Mouse (Mus musculus) spleen, postnatal 10 days (tissue): ENCODE data around the gene Cpne2.

ENCODE experiments used
- DNase-seq, 2 experiments: peaks; one replicate each; pipeline ENCODE4 v3.0.0; 2021 to 2022; ENCODE audit warnings: low spot score in 2 of 2

Cpne2 gene

GRCm38 (mm10) chr8:94581820-94582483 lies 49.2 kb downstream of the Cpne2 start:
- DNase-seq, result no peak

- DNase-seq, result no peak
Measured at GRCm38 (mm10) chr8:94582569-94582968, 49.8 kb downstream of the Cpne2 start.

DNA sequence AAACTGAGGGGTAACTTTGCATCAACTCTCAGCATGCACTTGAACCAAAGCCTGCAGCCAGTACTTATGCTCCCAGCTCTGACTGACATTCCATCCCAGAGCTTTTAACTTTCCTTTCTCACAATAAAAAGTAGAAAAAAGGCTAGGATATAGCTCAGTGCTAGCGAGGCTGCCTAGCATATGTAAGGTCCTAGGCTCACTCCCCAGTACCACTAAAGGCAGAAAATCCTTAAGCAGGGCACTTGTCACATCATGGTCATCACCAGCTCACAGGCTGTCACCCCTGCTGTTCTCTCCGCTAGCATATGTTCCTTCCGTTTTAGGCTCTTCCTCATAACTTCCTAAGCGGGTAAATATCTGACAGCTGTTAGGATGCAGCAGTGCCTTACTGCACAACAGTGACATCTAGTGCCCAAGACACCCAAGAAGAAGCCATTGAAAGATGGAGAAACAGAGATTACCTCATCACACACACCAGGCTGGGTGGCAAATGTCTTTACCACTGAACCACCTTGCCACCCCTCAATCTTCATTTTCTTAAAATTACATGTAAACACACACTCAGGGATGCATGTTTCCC lies 51.5 kb downstream of the Cpne2 start:
- peak in 1 of 2 experiments; percentile 48 for DNase-seq

DNA sequence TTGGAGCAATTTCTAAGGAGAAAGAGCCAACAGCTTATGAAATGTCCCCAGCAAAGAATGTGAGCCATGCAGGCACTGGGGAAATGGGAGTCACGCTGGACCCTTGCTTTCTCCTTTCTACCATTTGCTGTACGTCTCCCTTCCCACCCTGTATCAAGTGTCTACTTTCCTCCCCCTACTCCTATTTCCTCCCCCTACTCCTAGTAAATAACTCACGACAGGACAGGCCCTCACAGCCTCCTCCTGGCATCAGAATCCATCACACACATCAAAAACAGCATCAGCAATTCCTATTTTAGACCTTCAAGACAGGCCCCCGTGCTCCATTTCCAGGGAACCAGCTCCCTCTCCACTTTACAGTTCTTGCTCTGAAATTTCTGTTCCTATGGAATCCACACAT lies 58.9 kb downstream of the Cpne2 start:
- no peak for DNase-seq

- no peak for DNase-seq
Measured at GRCm38 (mm10) chr8:94594211-94594610, 61.4 kb downstream of the Cpne2 start.

DNA sequence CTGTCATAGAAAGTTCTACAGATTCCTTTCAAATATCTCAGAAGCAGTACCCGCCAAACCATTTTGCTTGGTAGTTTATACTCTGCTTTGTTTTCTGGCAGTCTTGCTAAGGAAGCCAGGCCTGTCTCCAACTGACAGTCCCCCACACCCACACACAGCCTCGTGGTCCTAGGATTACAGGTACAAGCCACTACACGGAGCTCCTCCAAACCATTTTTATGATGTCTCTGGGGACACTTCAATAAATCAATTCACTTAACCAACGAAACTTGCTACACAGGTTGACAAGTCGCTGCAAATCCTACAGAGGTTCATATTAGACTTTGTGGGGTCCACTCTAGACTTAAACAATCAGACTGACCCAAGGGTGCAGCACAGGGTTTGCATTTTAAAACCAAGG lies 67.7 kb downstream of the Cpne2 start:
- no peak for DNase-seq

GRCm38 (mm10) chr8:94601034-94601606 lies 68.3 kb downstream of the Cpne2 start:
- peak in 1 of 2 experiments; percentile 59 for DNase-seq

- peak; percentile 98 to 99 for DNase-seq
Measured at GRCm38 (mm10) chr8:94601607-94602385, 69.0 kb downstream of the Cpne2 start, which contains the start of the genes Rspry1 and Fam192a. Gene Rspry1 (plus strand): TSS chr8:94601937. Gene Fam192a (minus strand): TSS chr8:94601997.

DNA sequence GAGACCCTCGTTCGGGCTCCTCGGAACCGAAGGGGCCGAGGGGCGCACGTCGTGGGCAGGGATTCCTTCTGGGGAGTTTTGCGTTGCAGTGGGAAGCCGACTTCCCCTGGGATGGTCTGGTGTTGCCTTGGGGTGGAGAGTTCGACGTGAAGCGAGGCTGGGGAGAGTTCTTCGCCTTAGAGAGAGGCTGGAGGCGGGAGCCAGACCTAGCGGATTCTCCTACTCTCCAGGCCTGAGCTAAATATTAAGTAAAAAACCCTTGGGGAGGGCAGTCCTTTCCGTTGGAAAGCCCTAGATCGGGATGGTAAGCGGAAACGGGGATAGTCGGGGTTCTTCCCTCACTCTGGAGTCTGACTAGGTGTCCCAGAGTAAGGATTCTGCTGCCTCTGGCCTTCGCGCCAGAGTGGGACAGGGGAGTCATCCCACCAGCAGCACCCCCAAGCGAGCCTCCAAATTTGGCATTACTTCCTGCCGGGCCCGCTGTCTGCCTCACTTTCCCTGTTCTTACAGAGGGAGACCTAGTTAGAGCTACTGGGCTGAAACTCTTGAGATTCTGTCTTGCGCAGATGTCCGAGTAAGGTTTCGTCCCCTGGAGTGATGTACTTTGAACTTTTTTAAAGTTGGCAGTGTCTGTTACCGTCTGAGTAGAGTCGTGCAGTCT lies 69.8 kb downstream of the Cpne2 start:
- DNase-seq, result peak; percentile 34 to 53

GRCm38 (mm10) chr8:94604030-94604429 lies 71.2 kb downstream of the Cpne2 start:
- no peak for DNase-seq

GRCm38 (mm10) chr8:94607064-94607463 lies 74.3 kb downstream of the Cpne2 start:
- DNase-seq, result no peak
